Mouse (Mus musculus) naive thymus-derived CD4-positive, alpha-beta T cell, adult 2 months (primary cell): ENCODE results near the gene Erich6.
"Not testable (repeated sequence)": the region's sequence is repeated elsewhere in the genome, so short reads cannot be mapped to it uniquely, and the experiment has no call there.

Experiments
- DNase-seq: peaks from one replicate; pipeline ENCODE4 v3.0.0-alpha.2; 2011; ENCODE audit warnings: low read depth

The Erich6 gene

GRCm38 (mm10) chr3:58646180-58646579 lies 9.2 kb upstream of the Erich6 start:
- DNase-seq, result no peak

DNA sequence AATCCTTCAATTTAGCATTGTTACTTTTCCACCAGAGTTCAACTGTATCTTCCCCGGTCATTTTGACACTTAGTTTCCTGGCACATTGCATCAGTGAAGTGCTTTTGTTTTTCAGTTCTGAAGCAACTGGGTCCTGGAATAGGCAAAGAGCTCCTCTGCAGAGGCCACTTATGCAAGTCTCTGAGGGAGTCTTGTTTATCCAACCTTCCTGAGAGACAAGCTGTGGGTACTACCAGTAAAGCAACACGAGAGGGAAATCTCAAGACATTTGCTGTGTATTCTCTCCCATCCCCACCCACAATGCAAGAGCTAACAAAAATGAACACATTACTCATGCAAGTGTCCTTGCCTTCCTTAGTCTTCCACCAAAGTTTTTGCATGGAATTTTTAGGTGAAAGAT lies 5.3 kb downstream of the Erich6 start:
- no peak for DNase-seq

DNA sequence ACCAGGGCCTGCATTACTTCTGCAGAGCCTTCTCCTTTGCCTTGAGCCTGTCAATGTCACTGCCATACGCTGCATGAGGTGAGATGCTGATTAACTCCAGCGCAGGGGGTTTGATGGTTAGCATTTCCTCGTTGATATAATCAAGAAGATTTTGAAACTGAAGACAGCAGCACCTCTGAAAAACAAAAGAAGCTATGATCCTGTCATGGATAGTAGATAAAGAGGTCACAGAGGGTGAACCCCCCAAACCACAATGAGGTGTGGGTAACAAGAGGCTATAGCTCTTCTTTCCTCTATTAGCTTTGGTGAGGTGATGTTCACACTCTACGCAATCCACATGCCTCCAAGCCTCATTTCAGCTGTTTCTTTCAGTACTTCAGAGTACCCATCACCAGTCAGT lies 12.0 kb downstream of the Erich6 start:
- DNase-seq, result no peak

DNA sequence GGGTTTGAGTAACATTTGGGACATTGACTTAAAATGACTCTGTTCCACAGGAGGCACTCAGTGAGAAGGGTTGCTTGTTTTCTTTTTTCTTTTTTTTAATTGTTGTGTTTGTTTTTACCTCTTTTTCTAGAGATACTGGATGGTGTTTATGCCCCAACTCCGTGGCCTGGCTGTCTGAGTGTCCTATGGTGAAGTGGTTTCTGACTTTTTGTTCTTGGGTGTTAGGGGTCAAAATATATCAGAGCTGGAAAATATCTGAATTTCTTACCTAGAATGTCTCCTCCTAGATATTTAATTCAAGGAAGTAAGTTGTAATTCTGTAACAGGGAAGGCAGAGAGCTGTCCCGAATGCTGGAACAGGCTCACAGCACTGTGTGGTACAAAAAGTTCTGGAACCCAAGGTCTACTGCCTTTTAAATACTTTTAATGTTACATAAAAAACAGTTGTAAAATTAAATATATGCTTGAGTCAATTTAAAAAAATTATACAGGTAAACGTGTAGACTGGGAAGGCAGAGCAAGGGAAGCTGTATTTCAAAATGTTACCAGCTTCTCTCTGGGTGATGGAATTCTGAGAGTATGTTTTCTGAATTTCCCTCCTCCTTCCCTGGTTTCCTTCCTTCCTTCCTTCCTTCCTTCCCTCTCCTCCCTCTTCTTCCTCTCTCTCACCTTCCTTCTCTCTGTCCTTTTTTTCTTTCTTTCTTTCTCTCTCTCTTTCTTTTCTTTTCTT lies 14.2 kb downstream of the Erich6 start:
- DNase-seq, result peak; percentile 15

GRCm38 (mm10) chr3:58621066-58621465 lies 15.9 kb downstream of the Erich6 start:
- DNase-seq, result no peak

- DNase-seq, result no peak
Measured at GRCm38 (mm10) chr3:58609985-58610384, 27.0 kb downstream of the Erich6 start.

DNA sequence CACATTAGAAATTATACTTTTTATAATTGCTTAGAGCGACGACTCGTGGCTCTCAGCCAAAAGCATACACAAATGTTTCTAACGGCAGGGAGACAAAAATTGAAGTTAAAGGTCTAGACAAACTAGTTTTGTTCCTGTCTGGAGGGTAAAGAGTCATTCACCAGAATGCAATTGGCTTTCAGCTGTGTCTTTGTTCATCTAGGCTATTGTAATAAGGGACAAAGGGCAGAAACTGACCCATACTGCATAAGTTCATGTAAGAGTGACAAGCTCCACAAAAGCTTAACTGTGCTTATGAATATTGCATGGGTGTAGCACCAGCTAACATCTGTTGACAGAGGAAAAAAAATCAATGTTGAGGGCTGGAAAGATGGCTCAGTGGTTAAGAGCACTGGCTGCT lies 28.5 kb downstream of the Erich6 start:
- no peak for DNase-seq

- no peak for DNase-seq
Measured at GRCm38 (mm10) chr3:58593623-58594022, 43.4 kb downstream of the Erich6 start.

DNA sequence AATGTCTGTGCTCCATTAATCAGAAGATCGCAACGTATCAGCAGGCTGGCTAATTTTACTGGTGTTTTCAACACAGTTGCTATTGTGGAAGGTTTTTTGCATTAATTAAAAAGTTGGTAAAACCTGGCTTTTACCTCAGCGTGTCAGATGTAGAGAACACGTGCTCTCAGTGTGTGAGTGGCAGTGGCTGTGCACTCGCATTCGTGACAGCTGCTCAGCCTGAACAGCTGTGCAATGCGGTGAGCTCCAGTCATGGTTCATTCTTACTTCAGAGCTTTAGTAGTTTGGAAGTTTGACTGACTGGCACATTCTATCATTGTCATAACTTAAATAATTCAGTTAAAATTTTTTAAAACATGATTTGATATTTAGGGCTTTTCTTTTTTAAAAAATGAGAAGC lies 44.3 kb downstream of the Erich6 start:
- not testable (repeated sequence) for DNase-seq

GRCm38 (mm10) chr3:58590544-58590943 lies 46.5 kb downstream of the Erich6 start:
- DNase-seq, result not testable (repeated sequence)

GRCm38 (mm10) chr3:58582788-58583426 lies 54.1 kb downstream of the Erich6 start:
- DNase-seq, result peak; percentile 62

GRCm38 (mm10) chr3:58582297-58582696 lies 54.7 kb downstream of the Erich6 start:
- DNase-seq, result peak; percentile 23

DNA sequence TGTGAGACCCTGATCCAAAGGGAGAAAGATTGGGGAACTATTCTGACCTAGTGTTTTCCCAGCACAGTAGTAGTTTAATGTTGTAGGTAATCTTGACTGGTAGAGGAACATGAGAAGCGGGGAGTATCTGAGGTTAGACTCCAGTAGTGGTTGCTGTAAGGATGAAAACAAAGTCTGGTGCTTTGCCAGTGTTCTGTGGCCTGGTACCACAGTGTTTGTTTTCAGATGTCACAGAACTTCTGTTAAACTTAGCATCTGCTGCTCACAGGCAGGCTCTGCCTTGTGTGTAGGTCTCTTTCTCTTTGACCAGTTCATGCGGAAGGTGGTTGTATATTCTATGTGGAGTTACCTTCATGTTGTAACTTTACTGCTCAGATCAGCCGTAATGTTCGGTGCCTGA lies 55.5 kb downstream of the Erich6 start:
- DNase-seq, result peak; percentile 61

- no peak for DNase-seq
Measured at GRCm38 (mm10) chr3:58577506-58578050, 59.4 kb downstream of the Erich6 start.

GRCm38 (mm10) chr3:58577067-58577503 lies 59.9 kb downstream of the Erich6 start:
- DNase-seq, result no peak

GRCm38 (mm10) chr3:58576137-58577066 lies 60.6 kb downstream of the Erich6 start, which contains the start of gene Selenot:
TSS of gene Selenot (plus strand) at chr3:58576636.
- peak; percentile 97 for DNase-seq

DNA sequence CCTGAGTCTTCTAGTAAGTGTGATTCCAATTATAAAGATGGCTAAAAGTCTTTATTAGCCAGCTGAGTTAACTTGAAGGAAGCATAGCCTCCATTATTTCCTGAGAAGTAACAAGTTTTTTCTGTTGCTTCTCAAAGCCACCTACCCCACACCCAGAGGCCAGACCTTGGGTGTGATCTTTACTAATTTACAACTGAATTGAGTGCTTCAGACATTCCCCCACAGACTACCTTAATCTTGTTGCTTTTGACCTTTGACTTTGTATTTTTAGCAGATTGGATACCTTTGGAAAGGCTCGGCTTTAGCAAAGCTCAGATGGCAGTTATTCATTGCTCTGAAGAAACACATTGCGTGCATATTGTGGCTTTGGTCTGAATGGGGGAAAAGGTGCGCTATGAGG lies 66.2 kb downstream of the Erich6 start:
- DNase-seq, result no peak
